Mouse (Mus musculus) heart, adult 2 months (tissue): ENCODE data around the gene Magix.

Source experiments
- EP300 ChIP-seq: fragments of 200-500 bp; IDR thresholded peaks from 2 replicates; pipeline ENCODE4 v1.6.1; 2011; ENCODE audit warnings: low read depth, low read length, control low read depth; ENCODE audit not compliant: insufficient read depth
- POLR2A ChIP-seq: fragments of 200-500 bp; IDR thresholded peaks from 2 replicates; pipeline ENCODE4 v1.6.1; 2011; ENCODE audit warnings: mild to moderate bottlenecking, low read depth, low read length, control low read depth; ENCODE audit not compliant: insufficient read depth

- no peak for TF ChIP-seq POLR2A
- no peak for TF ChIP-seq EP300
These were observed 47.8 kb upstream of the Magix start for GRCm38 (mm10) chrX:7728922-7729265.
